Mouse (Mus musculus) hindbrain, embryonic 14.5 days (tissue): ENCODE data around the gene Adam12. TPM values are rescaled to one million over a fixed set of nuclear protein-coding genes. Genes with fewer than 3 reads are reported as not detected.

Source experiments
- ATAC-seq: fragments of 200-750 bp; cut with Nextera tagmentation; 2 replicates; pipeline ENCODE4 v1.8.0; 2017; ENCODE audit warnings: moderate number of reproducible peaks, mild to moderate bottlenecking, moderate TSS enrichment, moderate library complexity; ENCODE audit not compliant: low FRiP score
- DNase-seq: peaks from one replicate; pipeline ENCODE4 v3.0.0-alpha.2; 2015; ENCODE audit warnings: low spot score
- H3K27ac ChIP-seq: fragments of 300-500 bp; sonication (generic); 2 replicates; pipeline ENCODE4 v1.5.1; 2014; ENCODE audit warnings: mild to moderate bottlenecking, moderate library complexity
- H3K27me3 ChIP-seq: fragments of 300-500 bp; sonication (generic); 2 replicates; pipeline ENCODE4 v1.6.1; 2014; ENCODE audit warnings: mild to moderate bottlenecking, low read length, mixed read lengths; ENCODE audit not compliant: control insufficient read depth, insufficient read depth
- H3K36me3 ChIP-seq: fragments of 300-500 bp; sonication (generic); replicated peaks from 2 replicates; pipeline ENCODE4 v1.6.1; 2014; ENCODE audit not compliant: control insufficient read depth, insufficient read depth
- H3K4me1 ChIP-seq: fragments of 300-500 bp; sonication (generic); replicated peaks from 2 replicates; pipeline ENCODE4 v1.6.1; 2014; ENCODE audit warnings: antibody characterized with exemption, low read length, mixed read lengths; ENCODE audit not compliant: control insufficient read depth, insufficient read depth
- H3K4me2 ChIP-seq: fragments of 300-500 bp; sonication (generic); replicated peaks from 2 replicates; pipeline ENCODE4 v1.6.1; 2014; ENCODE audit warnings: mild to moderate bottlenecking, moderate library complexity
- H3K4me3 ChIP-seq: fragments of 300-500 bp; sonication (generic); replicated peaks from 2 replicates; pipeline ENCODE4 v1.5.1; 2014; ENCODE audit warnings: mild to moderate bottlenecking, low read length
- H3K9ac ChIP-seq: fragments of 300-500 bp; sonication (generic); 2 replicates; pipeline ENCODE4 v1.6.1; 2014
- H3K9me3 ChIP-seq: fragments of 300-500 bp; sonication (generic); 2 replicates; pipeline ENCODE4 v1.6.1; 2016; ENCODE audit warnings: low read length; ENCODE audit not compliant: control insufficient read depth
- WGBS: fragments of 180-500 bp; shearing (Covaris S2); extraction: QIAGEN DNeasy Blood & Tissue Kit; methylation state at CpG from one replicate; pipeline ENCODE4 v1.1.7; 2014; 5-methylcytosine and 5-hydroxymethylcytosine counted together
- polyA plus RNA-seq: library from polyadenylated mRNA; unstranded; fragments of >200 nt; fragmentation: Nextera tagmentation; extraction: Ambion mirVana; gene quantifications from 2 replicates; pipeline ENCODE4 v1.2.1, GENCODE M21; 2014

The Adam12 gene
- polyA plus RNA-seq, 1 experiment from 2014 or later: 7.0 TPM

GRCm38 (mm10) chr7:133931481-133931880 is 300.5 kb downstream of the Adam12 start:
- WGBS: 89% methylated on average over 11 of the region's 11 CpGs
- H3K27me3 ChIP-seq: no peaks in the 10 kb centered on the region
- no peak overlapping the region for H3K9ac ChIP-seq
- no peaks in the 10 kb centered on the region for H3K36me3 ChIP-seq
- H3K27ac ChIP-seq: no peak overlapping the region
- ATAC-seq (no peak), DNase-seq (no peak)
- H3K4me1 ChIP-seq: peaks cover 7% of the 10 kb centered on the region; the same call in 1 of the 2 replicates
- H3K9me3 ChIP-seq: no peaks in the 10 kb centered on the region
- H3K4me3 ChIP-seq: no peak overlapping the region
- no peak overlapping the region for H3K4me2 ChIP-seq

- ATAC-seq (no peak), DNase-seq (no peak)
- Histone ChIP-seq H3K9me3 (no peaks in the 10 kb centered on the region), H3K4me1 (no peaks in the 10 kb centered on the region), H3K9ac (no peak overlapping the region), H3K36me3 (no peaks in the 10 kb centered on the region), H3K4me3 (no peak overlapping the region), H3K4me2 (no peak overlapping the region), H3K27me3 (no peaks in the 10 kb centered on the region), H3K27ac (no peak overlapping the region)
- WGBS: 91% methylated on average over 3 of the region's 3 CpGs
These were observed 303.0 kb downstream of the Adam12 start for GRCm38 (mm10) chr7:133928981-133929380.

GRCm38 (mm10) chr7:133925771-133926170 is 306.2 kb downstream of the Adam12 start:
- Histone ChIP-seq H3K9me3 (no peaks in the 10 kb centered on the region), H3K4me1 (no peaks in the 10 kb centered on the region), H3K4me2 (no peak overlapping the region), H3K4me3 (no peak overlapping the region), H3K27me3 (no peaks in the 10 kb centered on the region), H3K27ac (no peak overlapping the region), H3K9ac (no peak overlapping the region), H3K36me3 (no peaks in the 10 kb centered on the region)
- 23% methylated on average over 2 of the region's 2 CpGs for WGBS
- no peak for ATAC-seq
- DNase-seq: no peak

GRCm38 (mm10) chr7:133923994-133924393 is 308.0 kb downstream of the Adam12 start:
- 69% methylated on average over 6 of the region's 6 CpGs for WGBS
- no peak for DNase-seq
- H3K9ac ChIP-seq: no peak overlapping the region

DNA sequence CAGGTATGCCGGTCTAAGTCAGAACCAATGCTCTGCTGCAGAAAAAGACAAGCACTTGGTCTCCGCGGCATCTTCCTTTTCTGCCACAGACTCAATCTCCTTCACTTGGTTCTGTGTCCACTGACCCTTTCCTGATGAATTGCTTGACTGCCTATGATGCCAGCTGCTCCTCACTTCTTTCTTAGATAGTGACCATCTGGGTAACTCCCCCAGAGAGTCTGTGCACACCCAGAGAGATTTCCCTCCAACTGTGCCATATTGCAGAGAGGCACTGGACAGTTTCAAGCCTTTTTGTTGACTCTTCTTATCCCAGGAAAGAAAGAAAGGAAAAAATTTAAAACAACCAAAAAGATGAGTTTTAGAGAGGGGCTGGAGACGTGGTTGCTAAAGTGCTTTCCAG is 310.7 kb downstream of the Adam12 start:
- Histone ChIP-seq H3K4me2 (no peak overlapping the region), H3K9me3 (no peaks in the 10 kb centered on the region), H3K36me3 (no peaks in the 10 kb centered on the region), H3K9ac (no peak overlapping the region), H3K4me3 (no peak overlapping the region), H3K27me3 (no peaks in the 10 kb centered on the region), H3K27ac (no peak overlapping the region), H3K4me1 (no peaks in the 10 kb centered on the region)
- no peak for ATAC-seq
- DNase-seq: no peak
- 91% methylated on average over 4 of the region's 4 CpGs for WGBS

More at GRCm38 (mm10) chr7:133923994-133924393, 308.0 kb downstream of the Adam12 start:
- Histone ChIP-seq H3K4me1 (no peaks in the 10 kb centered on the region), H3K36me3 (no peaks in the 10 kb centered on the region), H3K27me3 (no peaks in the 10 kb centered on the region), H3K9me3 (no peaks in the 10 kb centered on the region), H3K4me3 (no peak overlapping the region), H3K4me2 (no peak overlapping the region), H3K27ac (no peak overlapping the region)
- ATAC-seq: no peak

GRCm38 (mm10) chr7:133920724-133921123 is 311.2 kb downstream of the Adam12 start:
- DNase-seq: no peak
- no peaks in the 10 kb centered on the region for H3K36me3 ChIP-seq
- H3K27me3 ChIP-seq: no peaks in the 10 kb centered on the region
- H3K9me3 ChIP-seq: no peaks in the 10 kb centered on the region
- no peak overlapping the region for H3K4me2 ChIP-seq
- no peak overlapping the region for H3K4me3 ChIP-seq
- ATAC-seq: no peak
- H3K4me1 ChIP-seq: no peaks in the 10 kb centered on the region
- WGBS: 74% methylated on average over 7 of the region's 7 CpGs
- H3K9ac ChIP-seq: no peak overlapping the region
- no peak overlapping the region for H3K27ac ChIP-seq

DNA sequence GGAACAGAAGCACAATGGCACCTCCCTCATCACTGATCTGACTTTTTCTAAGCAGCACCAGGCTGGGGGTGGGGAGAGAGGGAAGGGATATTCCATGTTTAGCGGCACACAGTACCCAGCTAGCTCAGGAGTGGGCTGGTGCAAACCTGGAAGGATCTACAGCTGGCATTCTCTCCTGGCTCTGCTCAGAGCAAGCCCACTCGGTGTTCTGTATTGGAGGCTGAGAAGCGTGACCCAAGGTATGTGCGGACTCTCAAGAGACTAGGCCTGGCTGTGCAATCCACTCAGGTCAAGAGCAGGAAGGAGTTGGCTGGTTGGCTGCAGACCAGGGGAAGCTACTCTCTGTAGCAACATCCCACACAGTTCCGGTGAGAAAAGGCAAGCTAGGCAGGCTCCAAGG is 312.0 kb downstream of the Adam12 start:
- H3K4me1 ChIP-seq: no peaks in the 10 kb centered on the region
- H3K27me3 ChIP-seq: no peaks in the 10 kb centered on the region
- H3K4me2 ChIP-seq: no peak overlapping the region
- DNase-seq (no peak), ATAC-seq (no peak)
- no peak overlapping the region for H3K27ac ChIP-seq
- WGBS: 97% methylated on average over 5 of the region's 5 CpGs
- no peak overlapping the region for H3K4me3 ChIP-seq
- H3K9ac ChIP-seq: no peak overlapping the region
- no peaks in the 10 kb centered on the region for H3K9me3 ChIP-seq
- no peaks in the 10 kb centered on the region for H3K36me3 ChIP-seq

- Histone ChIP-seq H3K4me2 (no peak overlapping the region), H3K36me3 (no peaks in the 10 kb centered on the region), H3K9me3 (no peaks in the 10 kb centered on the region), H3K9ac (no peak overlapping the region), H3K4me1 (no peaks in the 10 kb centered on the region), H3K4me3 (no peak overlapping the region), H3K27me3 (no peaks in the 10 kb centered on the region), H3K27ac (no peak overlapping the region)
- 50% methylated on average over 5 of the region's 5 CpGs for WGBS
- ATAC-seq: no peak
- DNase-seq: no peak
These were observed 312.6 kb downstream of the Adam12 start for GRCm38 (mm10) chr7:133919306-133919705.

GRCm38 (mm10) chr7:133916230-133916629 is 315.7 kb downstream of the Adam12 start:
- no peak overlapping the region for H3K9ac ChIP-seq
- no peaks in the 10 kb centered on the region for H3K27me3 ChIP-seq
- ATAC-seq (no peak), DNase-seq (no peak)
- no peak overlapping the region for H3K4me2 ChIP-seq
- no peaks in the 10 kb centered on the region for H3K36me3 ChIP-seq
- H3K27ac ChIP-seq: no peak overlapping the region
- WGBS: 90% methylated on average over 9 of the region's 9 CpGs
- no peaks in the 10 kb centered on the region for H3K4me1 ChIP-seq
- H3K9me3 ChIP-seq: no peaks in the 10 kb centered on the region
- no peak overlapping the region for H3K4me3 ChIP-seq

- DNase-seq: no peak
- no peak overlapping the region for H3K4me2 ChIP-seq
- ATAC-seq: no peak
- 83% methylated on average over 3 of the region's 3 CpGs for WGBS
- no peak overlapping the region for H3K4me3 ChIP-seq
- H3K27ac ChIP-seq: no peak overlapping the region
- H3K9me3 ChIP-seq: no peaks in the 10 kb centered on the region
- no peaks in the 10 kb centered on the region for H3K27me3 ChIP-seq
- H3K9ac ChIP-seq: no peak overlapping the region
- H3K36me3 ChIP-seq: no peaks in the 10 kb centered on the region
- no peaks in the 10 kb centered on the region for H3K4me1 ChIP-seq
These were observed 320.1 kb downstream of the Adam12 start for GRCm38 (mm10) chr7:133911881-133912280.
